Mouse (Mus musculus) neural tube, embryonic 11.5 days (tissue): Measurements from ENCODE around the gene Pla2g4f. TPM values are rescaled to one million over a fixed set of nuclear protein-coding genes. Genes with fewer than 3 reads are reported as not detected.
A peak's percentile ranks its signal among the peaks of the same experiment; 100 is the strongest.

ENCODE experiments used
- ATAC-seq: fragments of 200-750 bp; cut with Nextera tagmentation; 2 replicates; pipeline ENCODE4 v1.8.0; 2017; ENCODE audit warnings: moderate number of reproducible peaks, mild to moderate bottlenecking, moderate TSS enrichment, moderate library complexity; ENCODE audit not compliant: insufficient read depth, low FRiP score, low TSS enrichment
- DNase-seq: peaks from one replicate; pipeline ENCODE4 v3.0.0-alpha.2; 2015; ENCODE audit warnings: low spot score
- H3K27ac ChIP-seq: fragments of 300-500 bp; sonication (generic); 2 replicates; pipeline ENCODE4 v1.5.1; 2014; ENCODE audit warnings: low read depth, mild to moderate bottlenecking, low read length
- H3K27me3 ChIP-seq: fragments of 300-500 bp; sonication (generic); 2 replicates; pipeline ENCODE4 v1.6.1; 2014; ENCODE audit warnings: mild to moderate bottlenecking, low read length, mixed read lengths; ENCODE audit not compliant: control insufficient read depth, insufficient read depth
- H3K36me3 ChIP-seq: fragments of 300-500 bp; sonication (generic); 2 replicates; pipeline ENCODE4 v1.6.1; 2014; ENCODE audit warnings: mild to moderate bottlenecking, low read length, moderate library complexity, mixed read lengths; ENCODE audit not compliant: control insufficient read depth, insufficient read depth
- H3K4me1 ChIP-seq: fragments of 300-500 bp; sonication (generic); 2 replicates; pipeline ENCODE4 v1.6.1; 2014; ENCODE audit warnings: low read length, mixed read lengths; ENCODE audit not compliant: control insufficient read depth, insufficient read depth
- H3K4me2 ChIP-seq: fragments of 300-500 bp; sonication (generic); 2 replicates; pipeline ENCODE4 v1.6.1; 2014; ENCODE audit warnings: low read depth, mild to moderate bottlenecking, moderate library complexity
- H3K4me3 ChIP-seq: fragments of 300-500 bp; sonication (generic); 2 replicates; pipeline ENCODE4 v1.5.1; 2014; ENCODE audit warnings: low read depth, low read length
- H3K9ac ChIP-seq: fragments of 300-500 bp; sonication (generic); 2 replicates; pipeline ENCODE4 v1.6.1; 2014; ENCODE audit warnings: mild to moderate bottlenecking, low read length
- H3K9me3 ChIP-seq: fragments of 300-500 bp; sonication (generic); 2 replicates; pipeline ENCODE4 v1.6.1; 2016; ENCODE audit warnings: low read length; ENCODE audit not compliant: control insufficient read depth
- WGBS: fragments of 180-500 bp; shearing (Covaris S2); extraction: QIAGEN DNeasy Blood & Tissue Kit; methylation state at CpG from one replicate; pipeline ENCODE4 v1.1.7; 2014; 5-methylcytosine and 5-hydroxymethylcytosine counted together
- polyA plus RNA-seq: library from polyadenylated mRNA; unstranded; fragments of >200 nt; fragmentation: Nextera tagmentation; extraction: Ambion mirVana; gene quantifications from 2 replicates; pipeline ENCODE4 v1.2.1, GENCODE M21; 2014

The Pla2g4f gene
- polyA plus RNA-seq = not detected in 2 replicates

- no peak within 1 kb of the TSS for H3K27ac ChIP-seq
- H3K36me3 ChIP-seq = peaks cover 2% of the 10 kb centered on the region; the same call in 1 of the 2 replicates
- DNase-seq = no peak
- ATAC-seq = no peak
- no peak within 1 kb of the TSS for H3K4me3 ChIP-seq
- H3K4me2 ChIP-seq = no peak within 1 kb of the TSS
- H3K27me3 ChIP-seq = no peaks in the 10 kb centered on the region
- H3K9ac ChIP-seq = no peak within 1 kb of the TSS
- no peaks in the 10 kb centered on the region for H3K9me3 ChIP-seq
- H3K4me1 ChIP-seq = no peaks in the 10 kb centered on the region
- WGBS = 52% methylated on average over 3 of the region's 3 CpGs
Measured at GRCm38 (mm10) chr2:120313976-120314375, at the start of gene Pla2g4f. Gene Pla2g4f (minus strand): TSS chr2:120314165.

GRCm38 (mm10) chr2:120360425-120360824, 46.5 kb upstream of the Pla2g4f start:
- H3K4me3 ChIP-seq = no peak overlapping the region
- no peaks in the 10 kb centered on the region for H3K9me3 ChIP-seq
- H3K4me1 ChIP-seq = no peaks in the 10 kb centered on the region
- H3K36me3 ChIP-seq = peaks cover 7% of the 10 kb centered on the region; the same call in 1 of the 2 replicates
- DNase-seq (no peak), ATAC-seq (no peak)
- no peaks in the 10 kb centered on the region for H3K27me3 ChIP-seq
- H3K9ac ChIP-seq = no peak overlapping the region
- no peak overlapping the region for H3K27ac ChIP-seq
- 83% methylated on average over 1 of the region's 1 CpGs for WGBS
- no peak overlapping the region for H3K4me2 ChIP-seq

GRCm38 (mm10) chr2:120352682-120353646, 39.0 kb upstream of the Pla2g4f start, which contains the start of gene Vps39:
Gene Vps39 (minus strand): TSS chr2:120353137.
- no peaks in the 10 kb centered on the region for H3K9me3 ChIP-seq
- peak within 1 kb of the TSS; percentile 76 for H3K4me3 ChIP-seq
- peak; percentile 94 for ATAC-seq
- DNase-seq = peak; percentile 91
- 12% methylated on average over 44 of the region's 44 CpGs for WGBS
- H3K27me3 ChIP-seq = no peaks in the 10 kb centered on the region
- no peak within 1 kb of the TSS for H3K27ac ChIP-seq
- H3K4me1 ChIP-seq = peaks cover 5% of the 10 kb centered on the region; the same call in 1 of the 2 replicates
- peak within 1 kb of the TSS; percentile 72 for H3K4me2 ChIP-seq
- H3K9ac ChIP-seq = peak within 1 kb of the TSS; percentile 78
- 0 out of 2 replicates have a peak, but pooled peaks cover 2% of the 10 kb centered on the region for H3K36me3 ChIP-seq

- no peak for ATAC-seq
- Histone ChIP-seq H3K27ac (no peak overlapping the region), H3K9me3 (no peaks in the 10 kb centered on the region), H3K9ac (no peak overlapping the region), H3K4me3 (no peak overlapping the region), H3K36me3 (0 out of 2 replicates have a peak, but pooled peaks cover 2% of the 10 kb centered on the region), H3K4me1 (peaks cover 5% of the 10 kb centered on the region; the same call in 1 of the 2 replicates), H3K4me2 (no peak overlapping the region), H3K27me3 (no peaks in the 10 kb centered on the region)
- DNase-seq = no peak
- 85% methylated on average over 5 of the region's 5 CpGs for WGBS
Measured at GRCm38 (mm10) chr2:120351321-120351720, 37.4 kb upstream of the Pla2g4f start.

GRCm38 (mm10) chr2:120348120-120348519, 34.2 kb upstream of the Pla2g4f start:
- peaks cover 5% of the 10 kb centered on the region; the same call in 1 of the 2 replicates for H3K4me1 ChIP-seq
- no peak overlapping the region for H3K4me2 ChIP-seq
- peaks cover 4% of the 10 kb centered on the region; the same call in 1 of the 2 replicates for H3K36me3 ChIP-seq
- no peak overlapping the region for H3K4me3 ChIP-seq
- no peak for ATAC-seq
- H3K9ac ChIP-seq = no peak overlapping the region
- WGBS = 89% methylated on average over 9 of the region's 9 CpGs
- no peaks in the 10 kb centered on the region for H3K27me3 ChIP-seq
- no peak for DNase-seq
- H3K9me3 ChIP-seq = no peaks in the 10 kb centered on the region
- no peak overlapping the region for H3K27ac ChIP-seq

- 97% methylated on average over 1 of the region's 1 CpGs for WGBS
- no peak overlapping the region for H3K9ac ChIP-seq
- no peaks in the 10 kb centered on the region for H3K27me3 ChIP-seq
- no peaks in the 10 kb centered on the region for H3K9me3 ChIP-seq
- H3K36me3 ChIP-seq = peaks cover 4% of the 10 kb centered on the region; the same call in 1 of the 2 replicates
- H3K4me2 ChIP-seq = no peak overlapping the region
- no peak overlapping the region for H3K27ac ChIP-seq
- ATAC-seq (no peak), DNase-seq (no peak)
- H3K4me3 ChIP-seq = no peak overlapping the region
- no peaks in the 10 kb centered on the region for H3K4me1 ChIP-seq
Measured at GRCm38 (mm10) chr2:120341741-120342140, 27.8 kb upstream of the Pla2g4f start.

GRCm38 (mm10) chr2:120337886-120338285, 23.9 kb upstream of the Pla2g4f start:
- no peaks in the 10 kb centered on the region for H3K27me3 ChIP-seq
- no peak overlapping the region for H3K4me2 ChIP-seq
- no peaks in the 10 kb centered on the region for H3K4me1 ChIP-seq
- H3K9me3 ChIP-seq = no peaks in the 10 kb centered on the region
- DNase-seq (no peak), ATAC-seq (no peak)
- no peak overlapping the region for H3K9ac ChIP-seq
- H3K4me3 ChIP-seq = no peak overlapping the region
- H3K27ac ChIP-seq = no peak overlapping the region
- peaks cover 8% of the 10 kb centered on the region for H3K36me3 ChIP-seq
- WGBS = 92% methylated on average over 2 of the region's 2 CpGs

- ATAC-seq = no peak
- 87% methylated on average over 4 of the region's 4 CpGs for WGBS
Measured at GRCm38 (mm10) chr2:120331575-120331974, 17.6 kb upstream of the Pla2g4f start.

More at GRCm38 (mm10) chr2:120331575-120331974, 17.6 kb upstream of the Pla2g4f start:
- H3K36me3 ChIP-seq = peaks cover 15% of the 10 kb centered on the region
- no peak overlapping the region for H3K9ac ChIP-seq
- H3K27me3 ChIP-seq = no peaks in the 10 kb centered on the region
- no peak overlapping the region for H3K4me2 ChIP-seq
- H3K9me3 ChIP-seq = no peaks in the 10 kb centered on the region
- no peak overlapping the region for H3K4me3 ChIP-seq
- no peaks in the 10 kb centered on the region for H3K4me1 ChIP-seq
- H3K27ac ChIP-seq = no peak overlapping the region
- no peak for DNase-seq
